Mouse (Mus musculus): ENCODE measurements around the gene Plg. TPM values are rescaled to one million over a fixed set of nuclear protein-coding genes. Genes with fewer than 3 reads are reported as not detected.

Gene Plg
- total and polyA plus RNA-seq, 3 experiments: not detected

GRCm38 (mm10) chr17:12466501-12467000 lies 88.1 kb downstream of the Plg start:
- in situ Hi-C loops (cut with MboI; ENCODE audit: low pct_ligation_motif_present, low pct_unique_long_range_greater_than_20kb, low sequenced_read_pairs) (no loop called here), dilution Hi-C loops (cut with MboI; ENCODE audit: extremely low pct_ligation_motif_present, extremely low pct_unique_long_range_greater_than_20kb, low sequenced_read_pairs) (no loop called here)
- Histone ChIP-seq H3K27ac (ENCODE audit: insufficient read depth, low read depth) (no peak overlapping the region), H3K27me3 (replicated peaks) (peaks cover 27% of the 10 kb centered on the region), H3K4me3 (replicated peaks in 1 of 3; ENCODE audit: low read depth in 2 of 3, low read length in 2 of 3, poor library complexity in 1 of 3) (no peak overlapping the region), H3K9me3 (replicated peaks; ENCODE audit: low read length) (peaks cover under 1% of the 10 kb centered on the region), H3K79me2 (replicated peaks; ENCODE audit: control insufficient read depth, extremely low read depth, insufficient read depth, poor library complexity, severe bottlenecking) (no peaks in the 10 kb centered on the region), H3K4me2 (ENCODE audit: insufficient read depth, low read depth, poor library complexity, severe bottlenecking) (no peak overlapping the region), H3K9ac (ENCODE audit: insufficient read depth, low read depth) (no peak overlapping the region), H3K36me3 (replicated peaks in 1 of 2; ENCODE audit: control insufficient read depth in 1 of 2, insufficient read depth in 1 of 2, low read length in 1 of 2) (no peaks in the 10 kb centered on the region), H3K4me1 (ENCODE audit: control insufficient read depth in 1 of 2, insufficient read depth in 2 of 2) (peaks cover 0 to 9% of the 10 kb centered on the region in 2 experiments; a peak in 1 of 4 replicates)
- no peak for DNase-seq (ENCODE audit: extremely low read depth)
- TF ChIP-seq USF1 (IDR thresholded peaks at IDR 0.05; ENCODE audit: low read depth, low read length) (no peak), ELF1 (IDR thresholded peaks at IDR 0.05; ENCODE audit: low read depth, low read length) (no peak), ZMIZ1 (IDR thresholded peaks at IDR 0.05; ENCODE audit: low read depth, low read length) (no peak), USF2 (conservative IDR thresholded peaks at IDR 0.05; ENCODE audit: low read depth, low read length) (no peak), MAX (IDR thresholded peaks at IDR 0.05; ENCODE audit: low read length) (no peak), CHD1 (IDR thresholded peaks at IDR 0.05; ENCODE audit: low read depth, low read length) (no peak), JUN (IDR thresholded peaks at IDR 0.05; ENCODE audit: insufficient read depth, low read depth, low read length) (no peak), KAT2A (IDR thresholded peaks at IDR 0.05; ENCODE audit: insufficient replicate concordance, low read length) (no peak), CTCF (conservative IDR thresholded peaks at IDR 0.05 in 1 of 2, IDR thresholded peaks at IDR 0.05 in 1 of 2; ENCODE audit: low read depth in 2 of 2, low read length in 2 of 2) (no peak)

- no peak overlapping the region for H3K4me3 ChIP-seq (replicated peaks in 1 of 3; ENCODE audit: low read depth in 2 of 3, low read length in 2 of 3, poor library complexity in 1 of 3)
- in situ Hi-C loops (cut with MboI; ENCODE audit: low pct_ligation_motif_present, low pct_unique_long_range_greater_than_20kb, low sequenced_read_pairs) (no loop called here), dilution Hi-C loops (cut with MboI; ENCODE audit: extremely low pct_ligation_motif_present, extremely low pct_unique_long_range_greater_than_20kb, low sequenced_read_pairs) (no loop called here)
- peaks cover 0 to 9% of the 10 kb centered on the region in 2 experiments; a peak in 1 of 4 replicates for H3K4me1 ChIP-seq (ENCODE audit: control insufficient read depth in 1 of 2, insufficient read depth in 2 of 2)
- H3K9me3 ChIP-seq (replicated peaks; ENCODE audit: low read length): no peaks in the 10 kb centered on the region
- no peak overlapping the region for H3K9ac ChIP-seq (ENCODE audit: insufficient read depth, low read depth)
- H3K36me3 ChIP-seq (replicated peaks in 1 of 2; ENCODE audit: control insufficient read depth in 1 of 2, insufficient read depth in 1 of 2, low read length in 1 of 2): no peaks in the 10 kb centered on the region
- no peak for DNase-seq (ENCODE audit: extremely low read depth)
- no peak for TF ChIP-seq JUN (IDR thresholded peaks at IDR 0.05; ENCODE audit: insufficient read depth, low read depth, low read length)
- no peak for TF ChIP-seq PAX5 (IDR thresholded peaks at IDR 0.05; ENCODE audit: low read length)
- TF ChIP-seq ETS1 (conservative IDR thresholded peaks at IDR 0.05; ENCODE audit: low read depth, low read length): no peak
- no peak for TF ChIP-seq NRF1 (IDR thresholded peaks at IDR 0.05; ENCODE audit: low read depth, low read length)
- no peak for TF ChIP-seq MAX (IDR thresholded peaks at IDR 0.05; ENCODE audit: low read length)
- no peak for TF ChIP-seq KAT2A (IDR thresholded peaks at IDR 0.05; ENCODE audit: insufficient replicate concordance, low read length)
- no peak for TF ChIP-seq IRF4 (IDR thresholded peaks at IDR 0.05; ENCODE audit: low read depth, low read length)
- no peak for TF ChIP-seq ZKSCAN1 (IDR thresholded peaks at IDR 0.05; ENCODE audit: borderline replicate concordance, low read depth, low read length)
- no peak for TF ChIP-seq HCFC1 (IDR thresholded peaks at IDR 0.05; ENCODE audit: low read depth, low read length)
- no peak for TF ChIP-seq MXI1 (IDR thresholded peaks at IDR 0.05; ENCODE audit: low read depth, low read length)
- no peak for TF ChIP-seq JUND (conservative IDR thresholded peaks at IDR 0.05; ENCODE audit: low read depth, low read length)
- no peak for TF ChIP-seq SMC3 (IDR thresholded peaks at IDR 0.05; ENCODE audit: low read depth, low read length)
- TF ChIP-seq ZNF384 (IDR thresholded peaks at IDR 0.05; ENCODE audit: low read depth, low read length): no peak
- TF ChIP-seq MAZ (IDR thresholded peaks at IDR 0.05; ENCODE audit: low read depth, low read length): no peak
- no peak for TF ChIP-seq NELFE (IDR thresholded peaks at IDR 0.05; ENCODE audit: low read depth, low read length)
- H3K27me3 ChIP-seq (replicated peaks): peaks cover 27% of the 10 kb centered on the region
- no peaks in the 10 kb centered on the region for H3K79me2 ChIP-seq (replicated peaks; ENCODE audit: control insufficient read depth, extremely low read depth, insufficient read depth, poor library complexity, severe bottlenecking)
- no peak overlapping the region for H3K27ac ChIP-seq (ENCODE audit: insufficient read depth, low read depth)
- H3K4me2 ChIP-seq (ENCODE audit: insufficient read depth, low read depth, poor library complexity, severe bottlenecking): no peak overlapping the region
Observed at GRCm38 (mm10) chr17:12467642-12468041, 89.2 kb downstream of the Plg start.
